8 mouse cellular contexts compared by ENCODE assay signal in the genomic region with DNA sequence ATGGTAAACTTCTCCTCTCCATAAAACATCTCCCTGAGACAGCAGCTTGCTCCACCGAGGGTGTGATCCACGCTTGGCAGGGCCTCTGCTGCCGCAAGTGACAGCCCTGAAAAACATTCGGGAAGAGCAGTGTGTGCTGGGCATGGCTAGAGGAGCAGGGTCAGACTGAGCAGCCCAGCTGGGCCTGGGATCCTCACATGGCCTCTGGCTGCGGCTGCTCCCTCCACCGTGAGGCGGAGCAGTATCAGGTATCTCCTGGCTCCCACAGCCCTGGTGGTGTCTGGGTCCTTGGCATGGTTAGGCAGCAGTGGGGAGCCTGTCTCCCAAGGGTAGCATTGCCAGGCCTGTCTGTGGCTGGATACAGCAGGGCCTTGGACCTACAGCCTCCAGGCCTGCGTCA. TPM values are rescaled to one million over a fixed set of nuclear protein-coding genes. Genes with fewer than 3 reads are reported as not detected.
DNase-seq lines count a peak whose midpoint lies in the region; ATAC-seq lines count a peak whose summit lies in the region.

No protein-coding gene starts in this region.

- H3K4me1 ChIP-seq in hindbrain, embryonic 11.5 days (replicated peaks; ENCODE audit: control insufficient read depth, insufficient read depth, low read length), result peaks cover 34% of the 10 kb centered on the region
- H3K4me1 ChIP-seq in midbrain, embryonic 14.5 days (ENCODE audit: control insufficient read depth, insufficient read depth, low read length), result peaks cover 94% of the 10 kb centered on the region

- H3K4me3 ChIP-seq in hindbrain, embryonic 11.5 days (ENCODE audit: low read depth, low read length), result no peak overlapping the region
- H3K4me3 ChIP-seq in midbrain, embryonic 14.5 days (replicated peaks; ENCODE audit: low read depth, low read length), result no peak overlapping the region

- WGBS in hindbrain, embryonic 11.5 days, result 35% methylated on average over 8 of the region's 8 CpGs
- WGBS in midbrain, embryonic 14.5 days, result 35% methylated on average over 8 of the region's 8 CpGs

- no peaks in the 10 kb centered on the region for H3K9me3 ChIP-seq in hindbrain, embryonic 11.5 days (ENCODE audit: control insufficient read depth, low read length)
- H3K9me3 ChIP-seq in midbrain, embryonic 14.5 days (ENCODE audit: control insufficient read depth, low read length), result no peaks in the 10 kb centered on the region

- H3K36me3 ChIP-seq in hindbrain, embryonic 11.5 days (ENCODE audit: control insufficient read depth, insufficient read depth, low read length), result peaks cover 2% of the 10 kb centered on the region; the same call in 1 of the 2 replicates
- H3K36me3 ChIP-seq in midbrain, embryonic 14.5 days (ENCODE audit: control insufficient read depth, insufficient read depth, low read length), result no peaks in the 10 kb centered on the region

- H3K4me2 ChIP-seq in hindbrain, embryonic 11.5 days (replicated peaks; ENCODE audit: low read depth, low read length), result no peak overlapping the region
- no peak overlapping the region for H3K4me2 ChIP-seq in midbrain, embryonic 14.5 days (ENCODE audit: low read length)

- H3K9ac ChIP-seq in hindbrain, embryonic 11.5 days (ENCODE audit: low read depth, low read length), result no peak overlapping the region
- peak overlapping the region; percentile 21; the same call in 1 of the 2 replicates for H3K9ac ChIP-seq in midbrain, embryonic 14.5 days (replicated peaks; ENCODE audit: low read length)

- no peaks in the 10 kb centered on the region for H3K27me3 ChIP-seq in hindbrain, embryonic 11.5 days (ENCODE audit: control insufficient read depth, insufficient read depth, low read length)
- H3K27me3 ChIP-seq in midbrain, embryonic 14.5 days (ENCODE audit: control insufficient read depth, insufficient read depth, low read length), result no peaks in the 10 kb centered on the region

- ATAC-seq in hindbrain, embryonic 11.5 days (ENCODE audit: low FRiP score), result no peak
- ATAC-seq in midbrain, embryonic 14.5 days (ENCODE audit: low FRiP score, low TSS enrichment), result no peak

- peak; percentile 75 to 90 for DNase-seq in adrenal gland, adult (ENCODE audit: inconsistent age in 2 of 2, low spot score in 1 of 2)
- no peak for DNase-seq in adrenal gland, adult 18-20 months (ENCODE audit: low spot score in 2 of 2)
- DNase-seq in right cerebral cortex, postnatal 14 days, result peak; percentile 25
- no peak for DNase-seq in right cerebral cortex, adult 18-20 months
- no peak for DNase-seq in hindbrain, embryonic 11.5 days (ENCODE audit: low spot score)
- no peak for DNase-seq in midbrain, embryonic 14.5 days
- DNase-seq in layer of hippocampus, postnatal 25 days (ENCODE audit: extremely low spot score in 1 of 2, low spot score in 1 of 2), result no peak
- DNase-seq in layer of hippocampus, adult 11-12 months (ENCODE audit: low spot score), result no peak

- peak overlapping the region; percentile 74 for H3K27ac ChIP-seq in hindbrain, embryonic 11.5 days (ENCODE audit: low read depth, low read length)
- peak overlapping the region; percentile 82 for H3K27ac ChIP-seq in midbrain, embryonic 14.5 days (replicated peaks; ENCODE audit: low read depth, low read length)

RNA-seq across cellular contexts. Expression of a gene that starts 38.6 kb away (rescaled TPM):
- 100 to 1,000 TPM in 1 of 2 experiments, 10 to 100 TPM in 1; 89.1 to 116 TPM for total RNA-seq in adrenal gland, adult 18-20 months (2021)
- polyA plus RNA-seq in hindbrain, embryonic 11.5 days (2014; fragmentation: Nextera tagmentation; extraction: Ambion mirVana), result 47.5 and 57.0 TPM in 2 replicates
- polyA plus RNA-seq in midbrain, embryonic 14.5 days (2014; fragmentation: Nextera tagmentation; extraction: Ambion mirVana), result 73.1 and 91.0 TPM in 2 replicates
- 100 to 1,000 TPM in 1 of 2 experiments, 10 to 100 TPM in 1; 82.5 to 105 TPM for total RNA-seq in layer of hippocampus, postnatal 25 days (2021)

Comparison
In these comparisons a context has a peak if more than half of its experiments do, and no peak if none do; other contexts are left out.
1. DNase-seq: peak in adrenal gland, adult (2 of 2) and right cerebral cortex, postnatal 14 days (single experiment); none in adrenal gland, adult 18-20 months (0 of 2), right cerebral cortex, adult 18-20 months (single experiment), hindbrain, embryonic 11.5 days (single experiment), midbrain, embryonic 14.5 days (single experiment), layer of hippocampus, postnatal 25 days (0 of 2) and layer of hippocampus, adult 11-12 months (single experiment).